Mouse (Mus musculus) spleen, adult 12 weeks (tissue): ENCODE measurements around the gene 4931406P16Rik.

Experiments
- DNase-seq: peaks from one replicate; pipeline ENCODE4 v3.0.0; 2022; ENCODE audit warnings: low spot score

4931406P16Rik gene

GRCm38 (mm10) chr7:34242176-34242575 lies 71.2 kb downstream of the 4931406P16Rik start:
- DNase-seq: no peak

- no peak for DNase-seq
Observed at GRCm38 (mm10) chr7:34238086-34238485, 75.3 kb downstream of the 4931406P16Rik start.

- DNase-seq: no peak
Observed at GRCm38 (mm10) chr7:34235602-34236001, 77.7 kb downstream of the 4931406P16Rik start.

- no peak for DNase-seq
Observed at GRCm38 (mm10) chr7:34234610-34235561, 78.5 kb downstream of the 4931406P16Rik start.

- DNase-seq: peak; percentile 91
Observed at GRCm38 (mm10) chr7:34233909-34234609, 79.3 kb downstream of the 4931406P16Rik start.

GRCm38 (mm10) chr7:34232785-34233725 lies 80.3 kb downstream of the 4931406P16Rik start:
- DNase-seq: no peak

- peak; percentile 59 for DNase-seq
Observed at GRCm38 (mm10) chr7:34230116-34230515, 83.2 kb downstream of the 4931406P16Rik start, which contains the start of gene Gpi1. Gpi1 (minus strand) TSS chr7:34230336.

GRCm38 (mm10) chr7:34229691-34230111 lies 83.7 kb downstream of the 4931406P16Rik start:
- no peak for DNase-seq

GRCm38 (mm10) chr7:34229153-34229552 lies 84.2 kb downstream of the 4931406P16Rik start:
- no peak for DNase-seq

- DNase-seq: no peak
Observed at GRCm38 (mm10) chr7:34228641-34229040, 84.7 kb downstream of the 4931406P16Rik start.

- DNase-seq: no peak
Observed at GRCm38 (mm10) chr7:34226846-34227245, 86.5 kb downstream of the 4931406P16Rik start.

GRCm38 (mm10) chr7:34226086-34226485 lies 87.3 kb downstream of the 4931406P16Rik start:
- DNase-seq: no peak

GRCm38 (mm10) chr7:34224308-34224707 lies 89.0 kb downstream of the 4931406P16Rik start:
- DNase-seq: no peak

- DNase-seq: no peak
Observed at GRCm38 (mm10) chr7:34222340-34222739, 91.0 kb downstream of the 4931406P16Rik start.

GRCm38 (mm10) chr7:34221594-34222250 lies 91.6 kb downstream of the 4931406P16Rik start:
- no peak for DNase-seq

- no peak for DNase-seq
Observed at GRCm38 (mm10) chr7:34218496-34218895, 94.9 kb downstream of the 4931406P16Rik start.

- DNase-seq: no peak
Observed at GRCm38 (mm10) chr7:34216474-34216873, 96.9 kb downstream of the 4931406P16Rik start.

- no peak for DNase-seq
Observed at GRCm38 (mm10) chr7:34215481-34215880, 97.9 kb downstream of the 4931406P16Rik start.

GRCm38 (mm10) chr7:34214644-34215043 lies 98.7 kb downstream of the 4931406P16Rik start:
- DNase-seq: no peak

- no peak for DNase-seq
Observed at GRCm38 (mm10) chr7:34213281-34213680, 100.1 kb downstream of the 4931406P16Rik start.
